Comparison of ENCODE assay signal across 12 mouse cellular contexts in genomic region chrX:11100935-11101334, GRCm38 (mm10).
DNase-seq lines count a peak whose midpoint lies in the region; ATAC-seq lines count a peak whose summit lies in the region.
"Had no signal": no experiment of that assay in that cellular context is flagged by ENCODE, and none has a peak within 500 bp of the region (broad histone marks: within the 10 kb centered on the region; RNA-seq: fewer than 3 reads in every experiment).

No protein-coding gene starts in this region.

- H3K27ac ChIP-seq in kidney, embryonic 16.5 days (ENCODE audit: low read length): no peak overlapping the region
- no peak overlapping the region for H3K27ac ChIP-seq in midbrain, embryonic 16.5 days (ENCODE audit: low read length)
- H3K27ac ChIP-seq: heart, embryonic 10.5 days; limb, embryonic 10.5 days had no signal

- 48% methylated on average over 3 of the region's 3 CpGs for WGBS in kidney, embryonic 16.5 days
- 41% methylated on average over 3 of the region's 3 CpGs for whole genome bisulfite sequencing in midbrain, embryonic 16.5 days

- no peak overlapping the region for H3K4me3 ChIP-seq in kidney, embryonic 16.5 days (ENCODE audit: low read length)
- no peak overlapping the region for H3K4me3 ChIP-seq in midbrain, embryonic 16.5 days (ENCODE audit: low read depth, low read length)
- H3K4me3 ChIP-seq: forebrain, embryonic 13.5 days; heart, embryonic 10.5 days; limb, embryonic 10.5 days; megakaryocyte, embryonic 14.5 days had no signal

- H3K4me1 ChIP-seq in kidney, embryonic 16.5 days (ENCODE audit: insufficient read depth, low read length): 0 out of 2 replicates have a peak, but pooled peaks cover 3% of the 10 kb centered on the region
- peaks cover 9% of the 10 kb centered on the region; the same call in 1 of the 2 replicates for H3K4me1 ChIP-seq in midbrain, embryonic 16.5 days (ENCODE audit: control insufficient read depth, insufficient read depth, low read length)
- H3K4me1 ChIP-seq: heart, embryonic 10.5 days; limb, embryonic 10.5 days; megakaryocyte, embryonic 14.5 days had no signal

- peak; percentile 56 to 60 for DNase-seq in cerebellum, postnatal 10 days
- no peak for DNase-seq in cerebellum, adult 9-11 months
- peak; percentile 17 for DNase-seq in kidney, postnatal 10 days
- peak; percentile 45 for DNase-seq in testis, postnatal 10 days (ENCODE audit: low spot score)
- DNase-seq in testis, postnatal 14 days (ENCODE audit: low spot score): no peak

- peaks cover 16% of the 10 kb centered on the region for H3K27me3 ChIP-seq in kidney, embryonic 16.5 days (ENCODE audit: insufficient read depth, low read length)
- H3K27me3 ChIP-seq in midbrain, embryonic 16.5 days (ENCODE audit: control insufficient read depth, insufficient read depth, low read depth, low read length): no peaks in the 10 kb centered on the region
- H3K27me3 ChIP-seq: forebrain, embryonic 13.5 days had no signal

- no peak for ATAC-seq in kidney, embryonic 16.5 days (ENCODE audit: low FRiP score, low TSS enrichment)
- ATAC-seq in monocyte, adult 5-6 weeks (replicated peaks; ENCODE audit: insufficient number of reproducible peaks, low FRiP score, low TSS enrichment, poor library complexity, severe bottlenecking): no peak
- ATAC-seq in midbrain, embryonic 16.5 days: no peak

- H3K9me3 ChIP-seq in kidney, embryonic 16.5 days (ENCODE audit: low read length): no peaks in the 10 kb centered on the region
- H3K9me3 ChIP-seq in midbrain, embryonic 16.5 days (replicated peaks; ENCODE audit: control insufficient read depth, low read length, poor library complexity, severe bottlenecking): no peaks in the 10 kb centered on the region
- H3K9me3 ChIP-seq: forebrain, embryonic 13.5 days; heart, embryonic 10.5 days; limb, embryonic 10.5 days; megakaryocyte, embryonic 14.5 days had no signal

- no peak overlapping the region for H3K4me2 ChIP-seq in kidney, embryonic 16.5 days (replicated peaks; ENCODE audit: low read depth, low read length)
- H3K4me2 ChIP-seq in midbrain, embryonic 16.5 days (ENCODE audit: low read length): no peak overlapping the region
- H3K4me2 ChIP-seq: forebrain, embryonic 13.5 days had no signal

- no peak overlapping the region for H3K9ac ChIP-seq in kidney, embryonic 16.5 days (replicated peaks; ENCODE audit: low read length)
- no peak overlapping the region for H3K9ac ChIP-seq in midbrain, embryonic 16.5 days (ENCODE audit: low read depth, low read length)
- H3K9ac ChIP-seq: forebrain, embryonic 13.5 days had no signal

- no peaks in the 10 kb centered on the region for H3K36me3 ChIP-seq in kidney, embryonic 16.5 days (ENCODE audit: insufficient read depth, low read length)
- H3K36me3 ChIP-seq in midbrain, embryonic 16.5 days (ENCODE audit: control insufficient read depth, insufficient read depth, low read length): no peaks in the 10 kb centered on the region
- H3K36me3 ChIP-seq: heart, embryonic 10.5 days; limb, embryonic 10.5 days had no signal

Comparison
In these comparisons a context has a peak if more than half of its experiments do, and no peak if none do; other contexts are left out.
1. DNase-seq: peak in cerebellum, postnatal 10 days (2 of 2), kidney, postnatal 10 days (single experiment) and testis, postnatal 10 days (single experiment); none in cerebellum, adult 9-11 months (single experiment) and testis, postnatal 14 days (single experiment).